8 mouse cellular contexts compared by ENCODE assay signal in genomic region chr17:28226014-28226413, GRCm38 (mm10). TPM values are rescaled to one million over a fixed set of nuclear protein-coding genes. Genes with fewer than 3 reads are reported as not detected.
DNase-seq lines count a peak whose midpoint lies in the region; ATAC-seq and TF ChIP-seq lines count a peak whose summit lies in the region.

No protein-coding gene starts in this region.

- peak; percentile 63 for ATAC-seq in erythroblast, adult 5-6 weeks (replicated peaks; ENCODE audit: low FRiP score, poor library complexity, severe bottlenecking)
- ATAC-seq in heart, embryonic 12.5 days (ENCODE audit: insufficient number of reproducible peaks, low FRiP score): peak; percentile 24
- peak; percentile 46 for ATAC-seq in kidney, embryonic 16.5 days (ENCODE audit: low FRiP score, low TSS enrichment)

- H3K9ac ChIP-seq in heart, embryonic 12.5 days: peak overlapping the region; percentile 63
- peak overlapping the region; percentile 23; the same call in 1 of the 2 replicates for H3K9ac ChIP-seq in kidney, embryonic 16.5 days (replicated peaks; ENCODE audit: low read length)

- H3K27ac ChIP-seq in bone marrow, adult 2 months (ENCODE audit: control insufficient read depth, insufficient read depth, low read depth, low read length, poor library complexity): no peak overlapping the region
- no peak overlapping the region for H3K27ac ChIP-seq in heart, embryonic 12.5 days (ENCODE audit: poor library complexity, severe bottlenecking)
- H3K27ac ChIP-seq in kidney, embryonic 16.5 days (ENCODE audit: low read length): no peak overlapping the region

- DNase-seq in 3T3-L1 (ENCODE audit: low read depth, low spot score): peak; percentile 79
- DNase-seq in liver: peak; percentile 90
- DNase-seq in spleen, postnatal 4 days (ENCODE audit: low spot score in 2 of 2): peak; percentile 83 to 89

- H3K79me2 ChIP-seq in myocyte (ENCODE audit: control insufficient read depth, insufficient read depth): no peaks in the 10 kb centered on the region

- no peaks in the 10 kb centered on the region for H3K9me3 ChIP-seq in heart, embryonic 12.5 days (replicated peaks)
- H3K9me3 ChIP-seq in kidney, embryonic 16.5 days (ENCODE audit: low read length): no peaks in the 10 kb centered on the region

- WGBS in bone marrow, adult 2 months: 17% methylated on average over 21 of the region's 21 CpGs
- under 1% methylated on average over 21 of the region's 21 CpGs for WGBS in heart, embryonic 12.5 days
- WGBS in kidney, embryonic 16.5 days: under 1% methylated on average over 21 of the region's 21 CpGs

- H3K4me3 ChIP-seq in bone marrow, adult 2 months (replicated peaks; ENCODE audit: control insufficient read depth, low read depth, low read length): no peak overlapping the region
- H3K4me3 ChIP-seq in heart, embryonic 12.5 days: peak overlapping the region; percentile 30
- peak overlapping the region; percentile 29 for H3K4me3 ChIP-seq in kidney, embryonic 16.5 days (ENCODE audit: low read length)
- no peak overlapping the region for H3K4me3 ChIP-seq in myocyte

- peaks cover 14% of the 10 kb centered on the region; the same call in 1 of the 2 replicates for H3K27me3 ChIP-seq in heart, embryonic 12.5 days (replicated peaks)
- H3K27me3 ChIP-seq in kidney, embryonic 16.5 days (ENCODE audit: insufficient read depth, low read length): no peaks in the 10 kb centered on the region
- H3K27me3 ChIP-seq in myocyte (ENCODE audit: control insufficient read depth, insufficient read depth, insufficient read length): no peaks in the 10 kb centered on the region

- H3K4me2 ChIP-seq in heart, embryonic 12.5 days: peak overlapping the region; percentile 67
- peak overlapping the region; percentile 61 for H3K4me2 ChIP-seq in kidney, embryonic 16.5 days (replicated peaks; ENCODE audit: low read depth, low read length)
- peak overlapping the region; percentile 70 for H3K4me2 ChIP-seq in myocyte (ENCODE audit: low read depth)

- no peaks in the 10 kb centered on the region; the same call in 1 of the 2 replicates for H3K4me1 ChIP-seq in bone marrow, adult 2 months (ENCODE audit: control insufficient read depth, insufficient read depth, low read length)
- peaks cover 23% of the 10 kb centered on the region for H3K4me1 ChIP-seq in heart, embryonic 12.5 days (replicated peaks)
- H3K4me1 ChIP-seq in kidney, embryonic 16.5 days (ENCODE audit: insufficient read depth, low read length): peaks cover 14% of the 10 kb centered on the region

- peak; percentile 98 for TF ChIP-seq CTCF in bone marrow, adult 2 months (IDR thresholded peaks at IDR 0.05; ENCODE audit: control insufficient read depth, insufficient read depth, low read length)

- no peak overlapping the region for H3ac ChIP-seq in myocyte (ENCODE audit: control insufficient read depth, insufficient read length)

- peak; percentile 57; the same call in 1 of the 2 replicates for TF ChIP-seq POLR2A in bone marrow, adult 2 months (IDR thresholded peaks at IDR 0.05; ENCODE audit: borderline replicate concordance, control insufficient read depth, low read depth, low read length)
- no peak for TF ChIP-seq POLR2A in myocyte (IDR thresholded peaks at IDR 0.05; ENCODE audit: insufficient read length, low read depth)

- no peaks in the 10 kb centered on the region for H3K36me3 ChIP-seq in heart, embryonic 12.5 days
- H3K36me3 ChIP-seq in kidney, embryonic 16.5 days (ENCODE audit: insufficient read depth, low read length): no peaks in the 10 kb centered on the region
- H3K36me3 ChIP-seq in myocyte (ENCODE audit: control insufficient read depth, insufficient read depth): no peaks in the 10 kb centered on the region

TF ChIP-seq in myocyte, 11 proteins besides CTCF, POLR2A, EP300 and RAD21:
- TF ChIP-seq E2F4 (IDR thresholded peaks at IDR 0.05; ENCODE audit: insufficient read depth) (no peak), POLR2AphosphoS2 (IDR thresholded peaks at IDR 0.05; ENCODE audit: insufficient read length, low read depth) (no peak), SRF (IDR thresholded peaks at IDR 0.05; ENCODE audit: control insufficient read depth, insufficient read length, low read depth) (peak; percentile 64), MYOD1 (IDR thresholded peaks at IDR 0.05; ENCODE audit: control insufficient read depth in 1 of 3, insufficient read length in 2 of 3, low read depth in 2 of 3) (peak in 2 of 3 experiments; percentile 78 to 84), USF1 (IDR thresholded peaks at IDR 0.05; ENCODE audit: low read depth) (no peak), CEBPB (IDR thresholded peaks at IDR 0.05; ENCODE audit: insufficient read depth, poor library complexity, severe bottlenecking) (no peak), REST (IDR thresholded peaks at IDR 0.05; ENCODE audit: insufficient read depth, insufficient read length) (no peak), MAX (IDR thresholded peaks at IDR 0.05; ENCODE audit: low read depth) (no peak), TCF3 (IDR thresholded peaks at IDR 0.05; ENCODE audit: insufficient read length, low read depth) (no peak), MYOG (IDR thresholded peaks at IDR 0.05; ENCODE audit: control insufficient read depth in 1 of 3, insufficient read depth in 1 of 3, insufficient read length in 2 of 3, low read depth in 2 of 3) (peak; percentile 48 to 92 (median 91)), TCF12 (IDR thresholded peaks at IDR 0.05; ENCODE audit: insufficient read depth, poor library complexity, severe bottlenecking) (no peak)

RNA-seq across cellular contexts. Expression of gene Ppard, which starts 6.5 kb away (rescaled TPM):
- 4.4 and 13.2 TPM in 2 replicates for polyA plus RNA-seq in bone marrow, adult 2 months (2011; ENCODE audit: insufficient read depth, insufficient read length, low replicate concordance, missing spikeins)
- 0.21 and 0.77 TPM in 2 replicates for total RNA-seq in erythroblast, adult 5-6 weeks (2015; ENCODE audit: low replicate concordance)
- total RNA-seq in erythroblast, adult 5-6 weeks (2017; ENCODE audit: low replicate concordance): 0.94 TPM in 1 of 2 replicates, not detected in the other
- 1.1 and 1.4 TPM in 2 replicates for polyA plus RNA-seq in heart, embryonic 12.5 days (2016; fragmentation: Nextera tagmentation; extraction: Ambion mirVana)
- 2.1 and 2.2 TPM in 2 replicates for polyA plus RNA-seq in kidney, embryonic 16.5 days (2015; fragmentation: Nextera tagmentation; extraction: Ambion mirVana)
- polyA plus RNA-seq in myocyte (2012; fragmentation: generic; extraction: Trizol): 32.6 TPM

RNA-seq across cellular contexts. Expression of gene Def6, which starts 18.4 kb away (rescaled TPM):
- 41.3 and 45.4 TPM in 2 replicates for polyA plus RNA-seq in bone marrow, adult 2 months (2011; ENCODE audit: insufficient read depth, insufficient read length, low replicate concordance, missing spikeins)
- total RNA-seq in erythroblast, adult 5-6 weeks (2015; ENCODE audit: low replicate concordance): 7.5 and 12.9 TPM in 2 replicates
- 21.9 and 28.0 TPM in 2 replicates for total RNA-seq in erythroblast, adult 5-6 weeks (2017; ENCODE audit: low replicate concordance)
- polyA plus RNA-seq in heart, embryonic 12.5 days (2016; fragmentation: Nextera tagmentation; extraction: Ambion mirVana): 3.3 and 4.9 TPM in 2 replicates
- polyA plus RNA-seq in kidney, embryonic 16.5 days (2015; fragmentation: Nextera tagmentation; extraction: Ambion mirVana): 7.2 and 7.4 TPM in 2 replicates
- 3.4 TPM for polyA plus RNA-seq in myocyte (2012; fragmentation: generic; extraction: Trizol)

RNA-seq across cellular contexts. Expression of gene Zfp523, which starts 49.1 kb away (rescaled TPM):
- 4.3 and 11.8 TPM in 2 replicates for polyA plus RNA-seq in bone marrow, adult 2 months (2011; ENCODE audit: insufficient read depth, insufficient read length, low replicate concordance, missing spikeins)
- total RNA-seq in erythroblast, adult 5-6 weeks (2015; ENCODE audit: low replicate concordance): 1.5 and 2.3 TPM in 2 replicates
- total RNA-seq in erythroblast, adult 5-6 weeks (2017; ENCODE audit: low replicate concordance): 2.1 and 2.5 TPM in 2 replicates
- polyA plus RNA-seq in heart, embryonic 12.5 days (2016; fragmentation: Nextera tagmentation; extraction: Ambion mirVana): 26.8 and 27.1 TPM in 2 replicates
- 38.2 and 40.4 TPM in 2 replicates for polyA plus RNA-seq in kidney, embryonic 16.5 days (2015; fragmentation: Nextera tagmentation; extraction: Ambion mirVana)
- polyA plus RNA-seq in myocyte (2012; fragmentation: generic; extraction: Trizol): 32.8 TPM

Comparison
In these comparisons a context has a peak if more than half of its experiments do, and no peak if none do; other contexts are left out.
1. H3K4me3 ChIP-seq: peak in heart, embryonic 12.5 days (single experiment) and kidney, embryonic 16.5 days (single experiment); none in bone marrow, adult 2 months (single experiment) and myocyte (single experiment).
2. Peak in every context shown above with its lines, with median percentiles within 50 percentile points of each other: DNase-seq, ATAC-seq and H3K4me2 ChIP-seq.